Mouse (Mus musculus) layer of hippocampus, adult 9-10 months (tissue): ENCODE data around the gene Lypd6b.

Source experiments
- DNase-seq: peaks from one replicate; pipeline ENCODE4 v3.0.0; 2022; ENCODE audit warnings: low spot score

The Lypd6b gene

DNA sequence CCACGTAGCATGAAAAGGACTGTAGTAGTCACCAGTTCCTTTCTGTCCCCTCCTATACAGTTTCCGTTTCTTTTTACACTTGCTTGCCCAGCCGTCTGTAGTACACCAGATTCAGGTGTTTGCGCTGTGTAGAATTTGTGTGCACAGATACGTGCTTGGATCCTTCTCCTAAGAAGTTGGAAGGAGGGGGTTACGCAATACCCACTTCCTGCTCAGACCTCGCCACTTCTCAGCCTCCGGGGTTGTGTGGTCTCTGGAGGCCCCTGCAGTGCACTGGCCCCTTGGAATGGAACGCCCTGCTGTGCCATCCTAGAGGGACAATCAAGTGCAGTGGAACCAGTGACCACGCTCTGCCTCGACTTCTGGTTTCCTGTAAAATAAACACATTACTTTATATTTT lies 16.3 kb upstream of the Lypd6b start:
- DNase-seq, result no peak

DNA sequence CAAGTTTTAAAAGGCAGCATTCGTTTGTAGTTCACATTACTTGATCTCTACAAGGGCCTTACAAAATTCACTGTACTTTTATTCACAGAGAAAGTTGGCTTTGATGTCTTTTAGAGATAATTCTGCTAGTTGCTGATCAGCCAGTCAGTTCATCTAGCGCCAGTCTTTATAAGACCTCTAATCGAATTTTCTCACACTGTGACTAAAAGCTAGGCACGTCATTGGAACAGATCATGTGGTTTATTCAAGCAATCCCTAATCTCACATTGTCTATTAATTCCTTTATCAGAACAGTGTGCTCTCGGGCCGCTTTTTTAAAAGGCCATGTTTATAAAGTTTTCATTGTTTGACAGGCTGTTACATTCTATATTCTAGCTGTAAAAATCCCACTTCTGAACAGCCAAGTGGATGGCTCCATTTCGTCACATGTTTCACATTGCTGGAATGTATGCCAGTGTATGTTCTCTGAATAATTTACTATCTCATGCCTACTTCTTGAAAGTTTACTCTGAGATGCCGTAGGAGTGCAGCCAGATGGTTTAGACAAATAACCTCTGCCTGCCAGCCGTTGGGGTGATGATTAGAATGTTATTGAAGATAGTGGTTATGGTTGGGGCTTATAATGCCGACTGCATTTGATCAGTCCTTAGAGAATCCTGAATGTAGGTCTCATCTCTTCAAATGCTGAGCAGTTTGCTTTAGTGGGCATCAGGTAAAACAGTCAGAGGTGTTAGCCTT lies 14.1 kb upstream of the Lypd6b start:
- DNase-seq, result no peak

DNA sequence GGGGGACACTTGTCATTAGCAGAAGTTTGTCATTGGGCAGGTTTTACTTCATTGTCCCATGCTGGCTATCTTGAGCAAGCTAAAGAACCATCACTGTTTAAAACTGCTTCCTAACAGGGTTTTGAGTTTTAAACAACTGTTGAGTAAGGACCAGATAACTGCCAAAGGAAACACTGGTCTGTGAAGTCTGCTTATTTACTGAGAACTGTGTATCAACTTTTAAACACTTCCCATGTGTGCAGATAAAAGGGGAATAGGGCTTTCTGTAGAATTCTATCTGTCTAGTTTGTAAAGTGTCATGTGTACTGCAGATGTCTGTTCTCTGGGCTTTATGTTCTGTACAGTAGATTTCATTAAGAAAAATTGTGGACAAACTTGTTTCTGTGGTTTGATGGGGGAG lies 13.3 kb upstream of the Lypd6b start:
- no peak for DNase-seq

DNA sequence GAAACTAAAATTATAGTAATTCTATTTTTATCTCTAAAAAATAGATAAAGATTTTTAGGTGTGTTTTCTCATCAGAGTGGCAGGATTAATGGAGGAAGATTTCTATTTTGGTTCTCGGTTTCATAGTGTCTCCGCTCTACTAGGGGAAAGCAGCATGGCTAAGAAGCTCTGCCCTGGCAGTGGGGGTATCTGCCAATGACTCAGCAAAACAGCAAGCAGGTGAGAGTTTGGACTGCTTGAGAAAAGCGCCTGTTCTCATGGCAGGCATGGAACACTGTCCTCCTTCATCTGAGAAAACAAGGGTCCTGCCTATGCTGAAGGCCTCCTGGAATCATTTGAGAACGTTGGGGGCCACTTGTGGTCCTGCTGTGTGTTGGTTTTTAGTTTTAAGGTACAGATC lies 12.3 kb upstream of the Lypd6b start:
- no peak for DNase-seq

DNA sequence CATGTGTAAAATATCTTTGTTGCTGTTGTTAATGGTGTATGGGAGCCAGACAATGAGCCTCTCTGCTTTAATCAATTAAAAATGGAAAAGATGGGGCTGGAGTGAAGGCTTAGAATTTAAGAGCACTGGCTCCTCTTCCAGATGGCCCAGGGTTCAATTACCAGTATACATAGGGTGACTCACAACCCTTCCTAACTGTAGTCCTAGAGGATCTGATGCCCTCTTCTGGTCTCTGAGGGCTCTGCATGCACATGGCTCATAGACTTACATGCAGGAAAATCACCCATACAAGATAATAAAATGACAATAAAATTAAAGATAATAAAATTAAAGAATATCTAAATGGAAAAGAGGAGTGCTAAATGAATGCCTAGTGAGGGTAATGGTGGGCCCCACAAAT lies 11.8 kb upstream of the Lypd6b start:
- no peak for DNase-seq

DNA sequence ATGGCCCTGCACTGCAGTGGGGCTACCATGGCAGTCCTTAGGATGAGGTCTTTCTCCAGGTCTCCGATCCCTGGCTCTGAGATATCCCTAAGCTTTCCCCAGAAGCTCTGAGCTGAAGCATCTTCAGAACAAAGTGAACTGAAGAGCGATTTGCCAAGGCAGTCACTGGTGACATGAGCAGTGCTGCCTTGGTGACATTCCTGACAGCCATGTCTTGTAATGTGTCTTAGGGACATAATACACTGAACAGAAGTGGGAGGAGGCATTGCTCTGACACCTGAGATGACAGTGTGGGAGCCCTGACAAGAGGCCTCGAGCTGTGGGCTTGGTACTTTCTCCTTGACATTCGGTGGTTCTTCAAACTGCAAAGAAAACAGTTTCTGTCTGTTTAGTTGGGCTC lies 11.1 kb upstream of the Lypd6b start:
- no peak for DNase-seq

DNA sequence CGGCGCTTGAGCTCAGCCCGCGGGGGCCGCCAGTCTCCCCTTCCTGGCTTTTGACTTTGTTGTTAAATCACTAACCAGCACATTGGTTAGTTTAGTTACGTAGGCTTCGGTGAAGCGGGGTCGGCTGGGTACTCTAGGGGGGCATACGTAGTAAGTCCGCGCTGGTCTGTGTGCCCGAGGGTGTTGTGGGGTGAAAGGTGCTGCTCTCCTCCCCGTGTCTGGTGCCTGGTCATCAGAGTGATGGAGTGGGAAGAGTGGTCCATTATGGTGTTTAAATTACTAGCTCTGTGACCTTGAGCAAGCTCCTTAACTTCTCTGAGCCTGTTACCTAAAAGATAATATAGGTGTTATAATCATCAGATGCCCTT lies 547 bp downstream of the Lypd6b start:
- DNase-seq, result no peak

DNA sequence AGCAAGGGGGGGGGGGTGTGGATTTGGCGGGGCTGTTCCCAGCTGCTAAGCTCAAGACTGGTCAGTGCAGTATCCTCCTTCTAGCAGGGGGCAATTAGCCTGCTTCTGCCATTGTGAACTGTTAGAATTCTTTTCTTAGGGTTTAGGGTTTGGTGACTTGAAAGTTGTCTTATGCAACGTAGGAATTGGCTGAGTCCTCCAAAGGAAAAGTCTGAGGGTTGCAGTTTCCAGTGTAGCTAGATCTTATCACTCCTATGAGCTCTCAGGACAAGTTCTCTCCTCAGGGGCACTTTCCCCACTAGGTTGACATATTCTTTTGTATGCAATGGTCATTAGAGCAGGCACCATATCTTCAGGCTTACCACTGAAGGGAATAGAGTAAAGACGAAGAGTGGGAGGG lies 1.2 kb downstream of the Lypd6b start:
- no peak for DNase-seq

DNA sequence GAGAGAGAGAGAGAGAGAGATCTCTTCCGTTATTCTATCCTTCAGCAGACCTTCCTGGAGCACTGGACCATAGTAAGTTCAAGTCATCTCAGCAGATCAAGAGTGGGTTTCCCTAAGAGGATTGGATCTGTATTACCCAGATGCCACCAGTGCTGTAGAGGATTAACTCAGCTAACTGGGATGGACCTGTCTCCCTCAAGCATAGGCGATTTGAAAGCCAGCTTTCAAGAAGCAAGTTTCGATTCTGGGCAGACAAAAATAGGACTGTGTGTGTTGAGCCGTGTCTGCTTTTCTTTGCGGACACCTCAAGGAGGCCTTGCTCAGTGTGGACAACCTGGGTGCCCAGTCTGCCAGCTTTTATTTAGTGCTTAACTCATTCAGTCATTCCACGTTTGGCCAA lies 1.6 kb downstream of the Lypd6b start:
- no peak for DNase-seq

DNA sequence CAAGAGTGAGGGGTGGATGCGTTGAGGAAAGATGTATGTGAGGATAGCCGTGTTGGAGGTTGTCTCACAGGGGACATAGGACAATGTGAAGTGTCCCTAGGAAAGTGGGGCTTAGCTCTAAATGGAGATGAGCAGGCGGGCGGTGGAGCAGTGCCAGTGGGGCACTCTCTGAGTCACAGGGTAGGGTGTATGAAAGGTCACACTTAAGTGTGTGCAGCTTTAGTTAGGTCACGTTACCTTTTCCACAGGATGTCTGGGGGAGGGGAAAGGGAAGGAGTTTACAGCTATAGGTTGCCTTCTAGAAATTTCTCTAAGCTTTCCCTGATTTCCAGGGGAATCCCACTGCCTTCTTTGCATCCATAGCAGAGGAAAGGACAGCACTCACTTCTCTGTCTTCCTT lies 2.0 kb downstream of the Lypd6b start:
- DNase-seq, result no peak

DNA sequence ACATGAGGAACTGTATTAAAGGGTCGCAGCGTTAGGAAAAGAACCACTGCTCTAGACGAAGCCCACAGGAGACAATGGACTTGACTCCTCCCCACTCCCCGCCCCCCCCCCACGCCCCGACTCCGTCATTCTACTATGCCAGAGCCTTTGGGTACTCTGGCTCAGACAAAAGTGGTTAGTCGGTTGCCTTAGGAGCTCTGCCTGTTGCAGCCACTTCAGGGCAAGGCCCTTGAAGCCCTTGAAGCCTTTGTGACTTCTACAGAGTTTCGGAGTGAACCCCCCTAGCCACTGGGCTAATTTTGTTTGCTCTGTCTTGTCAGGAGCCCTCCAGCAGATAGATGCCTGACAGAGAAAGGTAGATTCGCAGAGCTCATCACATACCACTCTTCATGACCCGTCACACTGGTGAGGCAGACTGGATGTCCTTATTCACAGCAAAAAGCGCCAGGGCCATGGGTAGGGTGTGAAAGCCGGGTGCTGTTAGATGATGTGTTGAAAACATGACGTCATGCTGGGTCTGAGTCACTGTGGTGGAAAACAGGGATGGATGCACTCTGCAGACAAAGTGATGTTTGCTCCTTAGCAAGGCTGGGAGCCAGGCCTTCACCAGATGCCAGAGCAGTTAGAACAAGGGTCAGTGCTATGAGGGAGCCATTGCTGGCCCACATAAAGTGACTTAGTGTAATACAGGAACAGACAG lies 10.1 kb downstream of the Lypd6b start:
- DNase-seq, result peak; percentile 13

DNA sequence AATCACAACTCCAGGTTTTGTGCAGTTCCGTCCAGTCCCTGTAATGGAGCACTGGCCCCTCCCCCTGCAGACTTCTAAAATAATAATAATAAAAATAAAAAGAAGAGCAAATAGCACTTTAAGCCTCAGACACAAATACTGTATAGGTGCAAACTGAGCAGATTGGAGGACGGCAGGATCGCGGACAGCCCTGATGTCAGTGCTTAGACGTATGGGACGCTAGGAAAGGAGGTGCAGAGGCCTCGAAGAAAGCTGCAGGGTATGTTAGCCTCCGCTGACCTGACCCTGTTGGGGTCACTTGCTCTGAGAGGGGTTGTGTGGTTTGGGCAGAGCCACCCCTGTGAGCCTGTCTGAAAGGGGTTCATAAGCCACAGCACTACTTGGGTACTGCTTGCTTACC lies 17.0 kb downstream of the Lypd6b start:
- DNase-seq, result no peak

DNA sequence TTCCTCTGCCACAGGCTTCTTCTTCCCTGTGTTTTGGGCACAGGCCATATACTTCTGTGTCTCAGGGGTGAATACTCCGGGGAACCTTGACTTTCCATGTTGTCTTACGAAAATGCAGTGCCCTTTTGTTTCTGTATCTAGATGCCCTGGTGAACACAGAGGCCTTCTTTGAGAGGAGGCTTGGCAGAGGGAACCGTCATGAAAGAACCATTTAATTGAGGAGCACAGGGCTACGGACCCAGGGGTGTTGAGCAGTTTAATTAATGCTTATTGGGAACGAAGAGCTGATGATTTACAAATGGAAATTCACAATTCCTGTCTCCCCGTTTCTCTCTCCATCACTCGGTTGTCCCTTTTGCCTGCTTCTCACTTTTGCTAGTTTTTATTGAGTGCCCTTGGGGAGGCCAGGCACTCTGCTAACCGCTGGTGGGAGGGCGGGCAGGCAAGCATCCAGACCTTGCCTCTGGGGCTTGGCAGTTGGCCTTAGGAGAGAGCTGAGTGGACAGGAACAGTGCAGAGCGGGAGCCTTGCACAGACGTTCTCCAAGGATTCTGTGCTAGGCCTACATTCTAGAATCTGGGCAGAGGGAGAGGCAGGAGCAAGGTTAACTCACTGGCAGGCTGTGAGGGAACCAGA lies 18.4 kb downstream of the Lypd6b start:
- DNase-seq, result no peak

DNA sequence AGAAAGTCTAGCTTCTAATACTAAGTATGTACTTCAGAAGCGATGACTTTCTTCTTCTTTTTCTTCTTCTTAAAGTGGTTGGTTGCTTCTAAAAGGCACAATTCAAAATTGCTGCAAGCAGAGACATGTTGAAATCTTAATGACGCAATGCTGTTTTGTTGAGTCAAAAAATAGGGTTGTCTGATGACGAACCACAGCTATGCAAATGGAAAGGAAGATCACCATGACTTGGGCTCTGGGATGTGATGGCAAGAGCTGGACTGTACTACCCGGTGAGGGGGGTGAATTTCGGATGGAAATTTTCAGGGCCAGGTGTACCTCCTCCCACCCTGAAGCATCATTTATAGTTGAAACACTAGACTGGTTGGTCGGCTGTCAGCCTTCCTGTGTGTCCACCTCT lies 22.0 kb downstream of the Lypd6b start:
- no peak for DNase-seq

DNA sequence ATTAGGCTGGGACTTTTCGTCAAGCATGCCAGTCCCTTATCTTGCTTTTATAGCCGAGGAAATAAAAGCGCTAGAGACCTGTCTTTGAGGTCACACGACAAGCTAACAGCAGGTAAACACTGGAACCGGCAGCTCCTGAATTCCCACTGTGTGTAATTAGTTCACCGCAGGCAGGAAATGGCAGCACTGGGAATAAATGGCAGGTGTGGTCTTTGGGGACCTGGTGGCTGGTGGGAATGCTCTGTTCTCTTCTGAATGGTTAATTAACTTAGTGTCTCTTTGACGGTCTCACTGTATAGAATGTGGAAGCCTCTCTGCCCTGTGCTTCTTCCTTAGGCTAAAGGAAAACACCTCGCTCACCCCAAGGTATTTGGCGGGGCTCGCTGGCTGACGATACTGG lies 23.9 kb downstream of the Lypd6b start:
- no peak for DNase-seq

DNA sequence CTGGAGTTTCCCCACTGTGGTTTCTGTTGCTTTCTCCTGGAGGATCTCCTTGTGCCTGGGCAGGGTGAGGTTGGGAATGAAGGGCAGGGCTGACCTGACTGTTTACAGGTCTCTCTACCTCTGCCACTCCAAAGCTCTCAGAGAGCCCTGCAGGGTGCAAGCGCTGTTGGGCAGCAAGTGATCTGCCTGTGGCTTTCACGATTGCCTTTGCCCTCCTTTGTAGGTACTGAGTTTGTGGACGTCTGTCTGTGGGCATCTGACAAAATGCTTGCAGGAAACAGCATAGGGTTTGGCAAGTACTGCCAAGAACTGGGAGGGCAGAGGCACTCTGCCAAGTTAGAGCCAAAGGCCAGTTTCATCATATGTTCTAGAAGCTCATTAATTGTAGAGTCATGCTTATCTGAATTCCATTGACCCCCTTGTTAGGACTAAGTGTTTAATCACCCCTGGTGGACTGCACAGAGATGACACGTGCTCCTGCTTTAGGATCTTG lies 24.4 kb downstream of the Lypd6b start:
- no peak for DNase-seq

DNA sequence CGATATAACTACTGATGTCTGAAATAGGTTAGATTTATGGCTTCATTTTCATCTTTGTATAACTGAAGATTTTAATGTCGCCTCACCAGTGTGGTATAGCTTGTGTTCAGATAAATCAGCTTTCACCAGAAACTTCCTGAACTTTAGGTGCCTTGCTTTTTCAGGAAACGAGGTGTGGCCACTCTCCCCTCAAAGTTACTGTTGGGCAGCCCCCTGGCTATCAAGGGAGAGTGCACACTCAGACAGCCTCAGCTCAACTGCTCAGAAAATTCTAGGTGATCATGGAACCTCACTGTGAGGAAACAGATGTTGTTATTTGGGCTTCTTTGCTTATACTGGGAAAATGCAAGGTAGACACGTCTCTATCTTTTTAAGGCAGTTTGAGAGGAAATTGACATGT lies 25.7 kb downstream of the Lypd6b start:
- no peak for DNase-seq

DNA sequence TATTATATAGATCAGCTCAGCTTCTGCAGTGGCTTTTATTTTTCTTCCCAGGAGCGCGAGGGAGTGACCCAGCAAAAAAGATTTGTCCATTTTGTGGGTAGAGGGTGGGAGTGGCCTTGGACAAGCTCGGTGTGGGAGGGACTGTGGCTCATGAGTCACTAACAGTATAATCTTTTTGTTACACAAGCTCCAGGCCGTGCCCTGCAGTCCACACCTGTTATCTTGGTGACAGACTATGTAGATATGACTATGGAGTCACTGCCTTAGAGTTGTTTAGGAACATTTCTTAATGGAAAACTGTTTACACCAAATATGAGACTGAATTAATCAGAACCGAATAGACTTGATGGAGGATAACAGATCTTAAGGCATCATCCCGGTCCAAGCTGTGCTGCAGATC lies 26.5 kb downstream of the Lypd6b start:
- DNase-seq, result no peak

DNA sequence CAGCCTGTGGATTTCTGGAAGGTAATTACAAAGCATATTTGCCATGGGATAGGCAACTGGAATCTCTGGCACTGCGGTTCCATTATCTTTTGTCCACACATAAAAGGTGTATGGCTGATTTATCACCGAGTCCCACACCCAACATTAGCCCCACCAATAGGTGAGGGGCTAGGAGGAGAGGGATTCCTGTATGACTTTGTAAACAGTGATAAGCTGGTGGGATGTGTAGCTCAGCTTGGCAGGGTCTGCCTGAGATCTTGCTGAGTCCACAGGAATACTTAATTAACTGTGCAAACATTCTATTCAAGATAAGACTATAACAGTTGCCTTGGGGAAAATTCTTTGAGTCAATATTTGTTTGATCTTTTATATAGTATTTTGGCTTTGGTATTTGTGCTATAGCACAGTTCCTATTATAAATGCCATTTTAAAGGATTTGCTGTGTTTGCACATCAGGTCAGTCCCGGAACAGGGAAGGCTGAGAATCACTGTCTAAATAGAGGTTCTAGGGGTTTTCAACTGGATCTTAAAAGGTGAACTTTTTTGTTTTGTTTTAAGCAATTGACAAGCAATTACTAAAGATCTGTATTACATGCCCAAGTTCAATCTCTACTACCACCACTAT lies 28.3 kb downstream of the Lypd6b start:
- no peak for DNase-seq

DNA sequence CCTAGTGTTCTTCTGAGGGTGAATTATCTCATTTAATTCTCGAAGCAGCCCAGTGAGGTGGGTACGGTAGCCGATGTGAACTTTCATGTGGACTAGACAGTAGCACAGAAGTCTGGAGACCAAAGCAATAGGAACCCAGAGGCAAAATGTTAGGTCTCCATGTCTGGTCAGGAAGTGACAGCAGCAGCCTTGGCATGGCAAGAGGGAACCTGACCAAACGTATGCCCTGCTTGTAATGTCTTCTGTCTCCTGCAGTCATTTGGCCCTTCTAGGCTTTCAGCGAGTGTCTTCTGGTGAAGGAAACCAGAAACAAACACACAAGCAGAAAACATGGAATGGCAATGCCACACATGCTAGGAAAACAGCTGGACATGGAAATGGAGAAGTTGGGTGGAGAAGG lies 29.1 kb downstream of the Lypd6b start:
- no peak for DNase-seq

DNA sequence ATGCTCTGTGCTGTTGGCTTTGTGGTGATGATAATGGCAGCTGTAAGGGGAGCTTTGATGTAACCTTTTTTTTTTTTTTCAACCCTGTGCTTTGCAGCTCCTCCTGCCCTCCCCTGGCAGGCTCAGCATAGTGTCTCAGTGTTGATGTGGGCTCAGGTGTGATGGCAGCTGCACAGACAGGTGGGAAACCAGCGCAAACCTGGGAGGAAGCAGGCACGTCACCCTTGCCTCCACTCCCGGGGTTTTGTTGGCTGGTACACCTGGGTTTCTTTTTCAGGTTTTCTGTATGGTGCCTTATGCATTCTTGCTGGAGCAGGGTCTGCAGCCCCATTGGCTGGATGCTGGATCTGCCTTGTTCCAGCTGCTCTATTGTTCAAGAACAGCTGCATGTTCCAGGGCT lies 29.7 kb downstream of the Lypd6b start:
- DNase-seq, result no peak

DNA sequence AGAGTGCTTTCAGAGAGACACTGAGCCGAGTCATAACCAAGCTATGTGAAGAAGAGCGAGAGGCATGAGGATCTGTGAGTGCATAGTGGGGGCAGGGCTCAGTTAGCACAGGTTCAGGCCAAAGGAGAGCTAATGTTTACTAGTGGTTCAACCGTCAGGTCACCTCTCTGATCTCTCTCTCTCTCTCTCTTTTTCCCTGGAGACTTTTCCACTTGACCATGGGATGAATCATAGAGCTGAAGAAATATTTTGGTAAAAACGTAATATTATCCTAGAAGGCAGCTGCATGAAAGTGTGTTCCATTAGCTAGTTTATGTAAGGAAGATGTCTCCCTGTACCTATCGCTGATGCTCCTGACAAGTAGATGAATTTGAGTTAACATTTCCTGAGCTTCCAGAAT lies 30.6 kb downstream of the Lypd6b start:
- no peak for DNase-seq

DNA sequence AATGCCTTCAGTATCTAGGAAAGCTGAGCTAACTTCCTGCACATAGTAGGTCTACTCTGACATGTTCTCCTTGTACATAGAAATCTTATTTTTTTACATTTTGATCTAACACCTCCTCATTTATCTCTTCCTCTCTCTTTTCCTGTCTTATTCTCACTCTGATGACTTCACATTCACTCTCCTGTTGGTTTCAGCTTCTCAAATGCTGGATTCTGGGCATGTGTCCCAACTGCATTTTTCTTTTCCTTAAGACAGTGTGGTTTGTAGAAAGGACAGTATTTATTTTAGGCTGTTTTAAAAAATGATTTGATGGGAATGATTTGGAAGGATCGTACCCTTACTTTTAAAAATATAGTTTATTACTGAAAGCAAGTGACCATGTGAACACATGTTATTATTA lies 34.8 kb downstream of the Lypd6b start:
- no peak for DNase-seq
